Mouse (Mus musculus): ENCODE measurements around the gene Sorbs2. TPM values are rescaled to one million over a fixed set of nuclear protein-coding genes. Genes with fewer than 3 reads are reported as not detected.

Sorbs2 gene
- total RNA-seq, 2 experiments from 2014 or later = 370 to 377 TPM

- DNase-seq (ENCODE audit: extremely low spot score in 1 of 2, low spot score in 2 of 2) = no peak
- intact Hi-C loops (cut with DNase I) = no loop called here
- H3K27ac ChIP-seq = peak overlapping the region; percentile 7; the same call in 1 of the 2 replicates
- H3K4me3 ChIP-seq = no peak overlapping the region
- TF ChIP-seq CTCF (IDR thresholded peaks at IDR 0.05) = no peak
Observed at GRCm38 (mm10) chr8:45703700-45704101, 196.1 kb downstream of the Sorbs2 start.

- DNase-seq (ENCODE audit: extremely low spot score in 1 of 2, low spot score in 2 of 2) = no peak
- intact Hi-C loops (cut with DNase I) = no loop called here
- no peak overlapping the region for H3K4me3 ChIP-seq
- H3K27ac ChIP-seq = no peak overlapping the region
- TF ChIP-seq CTCF (IDR thresholded peaks at IDR 0.05) = no peak
Observed at GRCm38 (mm10) chr8:45709098-45709497, 201.5 kb downstream of the Sorbs2 start.

DNA sequence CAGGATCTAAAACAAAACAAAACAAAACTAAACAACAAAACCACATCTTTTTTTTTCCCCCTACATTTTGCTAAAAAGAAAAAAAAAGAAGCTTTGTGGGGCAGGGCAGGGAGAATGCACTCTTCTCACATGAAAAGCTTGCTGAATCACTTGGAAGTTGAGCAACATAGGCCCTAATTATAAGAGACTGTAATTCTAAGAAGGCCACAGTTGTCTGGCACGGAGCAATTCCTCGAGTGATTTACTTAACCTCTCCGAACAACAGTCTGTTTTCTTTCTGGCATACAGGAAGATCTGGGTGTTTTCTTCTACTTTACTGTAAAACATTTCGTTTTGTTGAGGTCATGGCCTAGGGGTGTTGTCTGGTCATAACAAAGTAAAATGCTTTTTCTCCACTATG lies 202.1 kb downstream of the Sorbs2 start:
- Histone ChIP-seq H3K27ac (no peak overlapping the region), H3K4me3 (no peak overlapping the region)
- intact Hi-C loops (cut with DNase I) = no loop called here
- TF ChIP-seq CTCF (IDR thresholded peaks at IDR 0.05) = no peak
- no peak for DNase-seq (ENCODE audit: extremely low spot score in 1 of 2, low spot score in 2 of 2)

- H3K27ac ChIP-seq = no peak overlapping the region
- no peak for DNase-seq (ENCODE audit: extremely low spot score in 1 of 2, low spot score in 2 of 2)
- no peak for TF ChIP-seq CTCF (IDR thresholded peaks at IDR 0.05)
- no peak overlapping the region for H3K4me3 ChIP-seq
- intact Hi-C loops (cut with DNase I) = no loop called here
Observed at GRCm38 (mm10) chr8:45712610-45713009, 205.0 kb downstream of the Sorbs2 start.

- TF ChIP-seq CTCF (IDR thresholded peaks at IDR 0.05) = no peak
- intact Hi-C loops (cut with DNase I) = loop anchor here (1.0 to 5.0 kb wide), 5 partner anchors 37 to 263 kb away; partner anchors contain the start of gene Sorbs2
- Histone ChIP-seq H3K4me3 (no peak overlapping the region), H3K27ac (no peak overlapping the region; the same call in 1 of the 2 replicates)
- no peak for DNase-seq (ENCODE audit: extremely low spot score in 1 of 2, low spot score in 2 of 2)
Observed at GRCm38 (mm10) chr8:45714806-45715205, 207.2 kb downstream of the Sorbs2 start.

DNA sequence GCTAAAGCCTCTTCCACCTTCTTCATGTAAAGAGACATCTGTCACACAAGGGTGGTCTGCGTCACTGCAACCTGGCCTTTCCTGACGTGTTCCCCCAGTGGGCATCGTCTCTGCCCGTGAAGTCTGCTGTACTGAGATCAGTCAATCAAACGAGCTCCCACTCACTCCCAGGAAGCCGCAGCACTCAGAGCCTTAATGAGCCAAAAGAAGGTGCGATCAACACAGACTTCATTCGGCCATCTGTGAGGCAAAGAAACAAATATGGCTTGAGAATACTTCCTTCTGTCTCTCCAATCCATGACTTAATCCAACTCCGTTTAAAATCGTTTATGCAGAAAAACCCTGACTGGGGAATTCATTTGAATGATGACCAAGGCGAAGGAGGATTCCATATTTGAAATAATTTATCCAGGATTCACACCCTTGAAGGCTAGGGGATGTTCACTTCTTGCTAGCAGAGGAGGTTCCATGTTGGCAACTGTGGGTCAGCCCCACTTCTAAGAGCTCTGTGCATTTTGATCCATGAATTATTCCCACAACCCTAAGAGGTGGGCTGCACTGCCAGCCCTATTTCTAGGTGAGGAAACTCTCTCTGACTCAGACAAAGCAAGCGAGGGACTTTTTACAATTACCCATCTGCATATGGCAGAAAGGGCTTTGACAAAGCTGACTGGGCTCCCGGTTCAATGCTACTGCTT lies 207.9 kb downstream of the Sorbs2 start:
- intact Hi-C loops (cut with DNase I) = loop anchor here (1.0 to 5.0 kb wide), 5 partner anchors 37 to 263 kb away; partner anchors contain the start of gene Sorbs2
- DNase-seq (ENCODE audit: extremely low spot score in 1 of 2, low spot score in 2 of 2) = peak; percentile 36 to 46
- no peak for TF ChIP-seq CTCF (IDR thresholded peaks at IDR 0.05)
- Histone ChIP-seq H3K27ac (peak overlapping the region; percentile 24; the same call in 1 of the 2 replicates), H3K4me3 (no peak overlapping the region)

- no peak overlapping the region for H3K27ac ChIP-seq
- intact Hi-C loops (cut with DNase I) = loop anchor here (5.0 kb wide), 2 partner anchors 212 to 267 kb away; partner anchors contain the start of gene Sorbs2
- no peak for DNase-seq (ENCODE audit: extremely low spot score in 1 of 2, low spot score in 2 of 2)
- TF ChIP-seq CTCF (IDR thresholded peaks at IDR 0.05) = no peak
- H3K4me3 ChIP-seq = no peak overlapping the region
Observed at GRCm38 (mm10) chr8:45719776-45720175, 212.2 kb downstream of the Sorbs2 start.

GRCm38 (mm10) chr8:45724204-45724603 lies 216.6 kb downstream of the Sorbs2 start:
- TF ChIP-seq CTCF (IDR thresholded peaks at IDR 0.05) = no peak
- DNase-seq (ENCODE audit: extremely low spot score in 1 of 2, low spot score in 2 of 2) = no peak
- Histone ChIP-seq H3K4me3 (no peak overlapping the region), H3K27ac (no peak overlapping the region)
- intact Hi-C loops (cut with DNase I) = no loop called here

DNA sequence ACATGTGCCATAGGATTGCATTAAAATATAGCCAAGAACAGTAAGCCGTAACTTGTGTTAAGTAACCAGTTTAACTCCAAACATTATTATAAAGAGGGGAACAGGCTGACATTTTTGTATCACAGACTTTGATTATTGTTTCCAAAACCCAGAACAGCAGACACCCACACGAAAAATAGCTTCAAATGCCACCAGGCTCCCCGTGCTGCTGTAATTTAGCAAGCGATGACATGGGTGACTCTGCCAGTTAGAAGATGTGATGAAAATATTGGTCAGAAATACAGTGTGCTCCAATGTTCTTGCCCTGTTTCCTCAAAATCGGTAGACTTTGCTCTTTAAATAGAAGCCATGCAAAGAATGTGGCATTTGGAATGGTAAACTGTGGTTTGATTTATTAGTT lies 217.7 kb downstream of the Sorbs2 start:
- no peak for DNase-seq (ENCODE audit: extremely low spot score in 1 of 2, low spot score in 2 of 2)
- intact Hi-C loops (cut with DNase I) = no loop called here
- Histone ChIP-seq H3K4me3 (no peak overlapping the region), H3K27ac (no peak overlapping the region)
- no peak for TF ChIP-seq CTCF (IDR thresholded peaks at IDR 0.05)

- DNase-seq (ENCODE audit: extremely low spot score in 1 of 2, low spot score in 2 of 2) = no peak
- no peak for TF ChIP-seq CTCF (IDR thresholded peaks at IDR 0.05)
- no peak overlapping the region for H3K4me3 ChIP-seq
- no peak overlapping the region for H3K27ac ChIP-seq
- intact Hi-C loops (cut with DNase I) = no loop called here
Observed at GRCm38 (mm10) chr8:45729850-45730382, 222.3 kb downstream of the Sorbs2 start.

DNA sequence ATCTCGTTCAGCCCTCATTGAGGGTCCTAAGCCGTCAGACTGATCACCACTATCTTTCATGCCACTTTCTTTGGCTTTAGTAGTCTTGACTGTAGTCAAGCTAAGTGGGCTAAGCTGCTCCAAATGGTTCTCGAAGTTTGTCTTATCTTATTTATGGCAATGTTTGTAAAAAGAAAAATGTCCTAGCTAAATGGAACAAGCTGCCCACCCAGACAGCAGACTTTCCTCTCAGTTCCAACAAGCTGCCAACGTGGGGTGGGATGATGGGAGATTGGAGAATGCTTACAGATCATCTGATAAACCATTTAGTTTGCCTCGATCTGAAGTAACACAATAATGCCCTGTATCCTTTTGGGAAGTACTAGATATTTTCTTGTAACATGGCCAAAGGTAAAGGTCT lies 223.2 kb downstream of the Sorbs2 start:
- H3K4me3 ChIP-seq = no peak overlapping the region
- intact Hi-C loops (cut with DNase I) = no loop called here
- DNase-seq (ENCODE audit: extremely low spot score in 1 of 2, low spot score in 2 of 2) = no peak
- no peak overlapping the region for H3K27ac ChIP-seq
- TF ChIP-seq CTCF (IDR thresholded peaks at IDR 0.05) = no peak

DNA sequence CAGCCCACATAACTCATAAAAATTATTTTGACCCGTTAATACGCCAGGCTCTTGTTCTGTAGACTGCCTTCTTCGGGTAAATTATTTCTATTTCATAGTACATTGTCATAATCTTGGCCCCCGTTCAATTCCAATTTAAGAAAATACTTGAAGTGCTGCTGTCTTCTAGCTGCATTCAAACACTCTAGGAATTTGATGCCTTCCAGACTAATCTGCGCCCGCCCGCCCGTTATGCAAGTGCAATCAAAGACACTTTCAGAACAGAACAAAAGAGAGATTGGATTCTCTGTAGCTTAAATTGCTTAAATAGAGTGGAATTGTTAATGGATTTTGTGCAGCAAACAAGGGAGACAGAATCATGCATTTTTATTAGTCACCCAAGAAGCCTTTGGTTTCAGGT lies 226.5 kb downstream of the Sorbs2 start:
- intact Hi-C loops (cut with DNase I) = no loop called here
- DNase-seq (ENCODE audit: extremely low spot score in 1 of 2, low spot score in 2 of 2) = no peak
- TF ChIP-seq CTCF (IDR thresholded peaks at IDR 0.05) = no peak
- Histone ChIP-seq H3K27ac (no peak overlapping the region), H3K4me3 (no peak overlapping the region)

DNA sequence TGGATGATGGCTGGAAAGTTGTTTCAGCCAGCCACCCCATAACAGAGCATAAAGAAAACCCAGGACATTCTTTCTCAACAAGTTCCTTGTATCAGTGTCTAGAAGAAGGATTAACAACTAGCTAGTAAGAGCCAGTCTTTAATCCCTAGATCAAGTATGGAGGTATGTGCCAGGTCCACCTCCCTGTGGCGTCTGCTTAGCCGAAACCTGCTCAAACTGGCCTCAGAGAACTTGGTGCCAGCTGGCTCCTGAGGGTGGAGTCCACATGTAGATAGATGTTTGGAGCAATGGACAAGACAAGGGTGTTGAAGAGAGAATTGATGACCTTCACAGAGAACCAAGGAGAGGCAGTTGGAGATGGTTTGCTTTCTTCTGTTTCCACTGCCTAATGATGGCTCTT lies 229.7 kb downstream of the Sorbs2 start:
- H3K27ac ChIP-seq = no peak overlapping the region
- TF ChIP-seq CTCF (IDR thresholded peaks at IDR 0.05) = no peak
- no peak for DNase-seq (ENCODE audit: extremely low spot score in 1 of 2, low spot score in 2 of 2)
- intact Hi-C loops (cut with DNase I) = no loop called here
- H3K4me3 ChIP-seq = no peak overlapping the region
